Mouse (Mus musculus) mature B cell (primary cell): ENCODE measurements around the gene Klhdc4.

Source experiments
- in situ Hi-C: fragments of 300-500 bp; cut with MboI; formaldehyde crosslinking; loops from 2 replicates; pipeline ENCODE4 v1.14.3; 2019

Gene Klhdc4

GRCm38 (mm10) chr8:121850018-121850417 lies 20.6 kb upstream of the Klhdc4 start:
- in situ Hi-C loops, result loop anchor here (5.0 kb wide), 1 partner anchor 62 kb away; no protein-coding TSS in a partner anchor

DNA sequence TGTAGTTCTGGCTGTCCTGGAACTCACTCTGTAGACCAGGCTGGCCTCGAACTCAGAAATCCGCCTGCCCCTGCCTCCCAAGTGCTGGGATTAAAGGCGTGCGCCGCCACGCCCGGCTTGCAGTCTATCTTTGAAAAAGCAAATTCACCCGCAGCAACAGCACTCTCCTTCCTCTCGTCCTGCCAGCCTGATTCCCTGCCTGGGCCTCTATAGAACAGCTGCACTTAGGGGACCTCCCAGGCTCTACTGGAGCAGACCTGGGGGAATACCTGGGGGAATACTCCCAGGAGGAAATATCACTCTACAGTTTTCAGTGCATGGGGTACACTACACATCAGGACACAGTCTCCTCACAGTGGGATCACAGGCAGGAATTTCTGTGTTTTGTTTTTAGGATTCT lies 19.9 kb upstream of the Klhdc4 start:
- in situ Hi-C loops, result no loop called here

- in situ Hi-C loops, result no loop called here
Observed at GRCm38 (mm10) chr8:121848495-121848894, 19.1 kb upstream of the Klhdc4 start.

- in situ Hi-C loops, result no loop called here
Observed at GRCm38 (mm10) chr8:121847987-121848386, 18.6 kb upstream of the Klhdc4 start.

- in situ Hi-C loops, result no loop called here
Observed at GRCm38 (mm10) chr8:121847261-121847822, 18.0 kb upstream of the Klhdc4 start.

DNA sequence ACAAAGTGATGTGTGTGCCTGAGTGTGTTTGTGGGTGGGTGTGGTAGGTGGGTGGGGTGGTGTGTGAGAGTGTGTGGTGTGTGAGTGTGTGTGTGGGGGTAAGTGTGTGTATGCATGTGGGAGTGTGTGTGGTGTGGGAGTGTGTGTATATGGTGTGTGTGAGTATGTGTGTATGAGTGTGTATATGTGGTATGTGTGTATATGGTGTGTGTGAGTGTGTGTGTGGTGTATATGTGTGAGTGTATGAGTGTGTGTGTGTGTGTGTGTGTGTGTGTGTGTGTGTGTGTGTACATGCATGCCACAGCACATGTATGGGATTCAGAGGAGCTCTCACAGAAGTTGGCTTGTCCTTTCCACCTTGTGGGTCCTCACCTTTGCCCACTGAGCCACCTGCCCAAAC lies 17.4 kb upstream of the Klhdc4 start:
- in situ Hi-C loops, result no loop called here

GRCm38 (mm10) chr8:121844765-121845164 lies 15.4 kb upstream of the Klhdc4 start:
- in situ Hi-C loops, result no loop called here

DNA sequence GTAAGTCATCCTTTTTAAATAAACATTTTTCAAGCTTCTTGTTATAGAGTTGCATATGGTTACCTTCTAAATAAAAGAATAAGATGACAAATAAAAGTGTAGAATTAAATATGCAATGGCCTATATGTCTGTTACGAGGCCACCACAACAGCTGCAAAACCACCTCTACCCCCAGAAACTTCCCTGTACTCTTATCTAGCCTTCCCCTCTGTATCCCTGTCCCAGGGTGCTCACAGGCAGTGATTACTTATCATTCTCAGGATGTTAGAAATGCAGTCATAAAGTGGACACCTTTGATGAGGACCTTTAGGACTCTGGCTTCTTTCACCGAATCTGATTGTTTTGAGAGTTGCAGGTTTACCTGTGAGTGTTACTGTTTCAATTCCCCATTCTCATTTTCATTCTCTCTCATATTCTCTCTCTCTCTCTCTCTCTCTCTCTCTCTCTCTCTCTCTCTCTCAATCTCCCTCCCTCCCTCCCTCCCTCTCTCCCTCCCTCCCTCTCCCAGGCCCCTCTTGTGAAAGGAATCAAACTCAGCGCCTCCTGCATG lies 13.9 kb upstream of the Klhdc4 start:
- in situ Hi-C loops, result no loop called here

DNA sequence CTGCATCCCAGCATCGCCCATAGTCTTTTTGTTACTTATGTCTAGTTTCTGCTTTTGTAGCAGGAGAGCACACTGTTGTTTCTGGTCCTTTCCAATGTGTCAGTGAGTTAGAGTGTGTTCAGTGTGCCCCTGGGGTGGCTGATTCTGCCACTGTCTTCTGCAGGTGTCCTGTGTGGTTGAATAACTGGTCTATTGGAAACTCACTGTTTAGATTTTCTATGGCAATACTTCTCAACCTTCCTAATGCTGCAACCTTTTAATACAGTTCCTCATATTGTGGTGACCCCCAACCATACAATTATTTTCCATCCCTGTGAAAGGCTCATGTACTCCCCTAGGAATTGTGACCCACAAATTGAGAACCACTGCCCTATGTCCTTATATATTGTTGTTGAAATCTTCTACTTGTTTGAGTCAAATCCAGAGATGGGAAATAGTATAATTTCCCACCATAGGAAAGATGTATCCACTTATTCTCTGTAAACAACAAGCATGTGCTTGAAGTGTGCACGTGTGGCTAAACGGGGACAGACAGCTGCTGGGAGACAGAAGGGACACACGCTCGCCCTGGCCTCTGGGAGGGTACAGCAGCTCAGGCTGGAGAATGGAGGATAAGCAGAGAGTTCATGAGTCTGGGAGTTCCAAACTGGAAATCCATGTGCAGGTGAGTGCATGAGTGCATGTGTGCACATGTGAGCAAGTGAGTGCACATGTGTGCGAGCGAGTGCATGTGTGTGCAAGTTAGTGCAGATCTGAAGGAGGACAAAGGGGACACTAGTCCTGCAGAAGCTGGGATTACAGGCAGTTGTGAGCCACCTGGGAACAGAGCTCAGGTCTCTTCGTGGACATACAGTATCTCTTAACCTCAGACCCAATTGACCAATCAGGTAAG lies 12.9 kb upstream of the Klhdc4 start:
- in situ Hi-C loops, result no loop called here

DNA sequence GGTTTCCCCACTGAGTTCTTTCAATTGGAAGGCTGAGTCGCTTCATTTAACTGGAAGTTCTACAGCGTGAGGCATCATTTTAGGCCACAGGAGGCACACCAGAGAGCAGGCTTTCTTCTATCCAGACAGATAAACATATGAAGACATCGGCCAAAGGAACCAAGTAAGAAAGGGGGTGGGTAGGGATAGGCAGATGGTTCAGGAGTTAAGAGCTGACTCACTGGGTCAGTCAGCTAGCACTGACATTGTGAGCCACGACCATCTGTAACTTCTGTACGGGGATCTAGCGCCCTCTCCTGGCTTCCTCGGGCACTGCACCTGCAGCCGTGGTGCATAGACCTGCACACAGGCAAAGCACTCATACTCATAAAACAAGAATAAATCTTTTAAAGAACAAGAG lies 11.9 kb upstream of the Klhdc4 start:
- in situ Hi-C loops, result no loop called here

DNA sequence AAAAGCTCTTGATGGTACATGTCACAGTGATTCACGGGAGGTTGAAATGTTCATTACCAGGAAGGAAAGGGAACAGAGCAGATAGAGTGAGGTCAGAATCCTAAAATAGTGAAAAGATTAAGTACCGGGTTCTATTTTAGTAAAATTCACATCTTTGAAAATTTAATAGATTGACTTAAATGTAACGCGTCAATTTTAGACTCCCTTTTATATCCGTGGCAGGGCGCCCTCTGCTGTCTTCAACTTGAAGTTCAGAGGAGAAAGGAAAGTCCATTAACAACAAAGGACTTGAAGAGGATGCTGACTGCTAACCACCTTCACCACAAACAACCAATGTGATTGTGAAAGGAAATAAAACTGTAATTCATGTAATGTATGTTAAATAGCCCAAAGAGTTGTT lies 3.1 kb upstream of the Klhdc4 start:
- in situ Hi-C loops, result no loop called here

GRCm38 (mm10) chr8:121832061-121832460 lies 2.7 kb upstream of the Klhdc4 start:
- in situ Hi-C loops, result no loop called here

DNA sequence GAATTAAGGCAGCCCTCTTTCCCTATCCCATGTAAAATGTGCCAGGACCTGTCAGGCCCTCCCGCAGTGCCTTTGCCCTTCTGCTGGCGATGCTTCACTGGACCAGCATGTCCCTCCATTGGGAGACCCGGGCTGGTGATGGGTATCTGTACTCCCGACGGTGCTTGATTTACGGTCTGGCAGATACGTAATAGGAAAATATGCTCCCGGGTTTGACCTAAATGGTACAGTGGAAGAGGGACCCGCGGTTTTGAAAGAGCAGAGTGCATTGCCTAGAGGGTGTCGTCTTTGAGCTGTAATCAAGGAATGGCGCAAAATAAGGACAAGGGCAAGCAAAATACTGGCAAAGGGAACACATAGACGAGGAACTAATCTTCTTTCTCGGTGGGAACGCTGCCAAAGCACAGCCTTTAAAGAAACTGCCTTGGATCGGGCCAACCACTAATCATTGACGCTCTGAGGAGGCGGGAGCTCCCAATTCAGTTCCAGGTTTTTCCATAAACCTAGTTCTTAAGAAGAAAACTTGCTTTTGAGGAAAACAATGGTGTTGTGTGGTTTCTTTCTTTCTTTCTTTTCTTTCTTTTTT lies 501 bp upstream of the Klhdc4 start:
- in situ Hi-C loops, result no loop called here

DNA sequence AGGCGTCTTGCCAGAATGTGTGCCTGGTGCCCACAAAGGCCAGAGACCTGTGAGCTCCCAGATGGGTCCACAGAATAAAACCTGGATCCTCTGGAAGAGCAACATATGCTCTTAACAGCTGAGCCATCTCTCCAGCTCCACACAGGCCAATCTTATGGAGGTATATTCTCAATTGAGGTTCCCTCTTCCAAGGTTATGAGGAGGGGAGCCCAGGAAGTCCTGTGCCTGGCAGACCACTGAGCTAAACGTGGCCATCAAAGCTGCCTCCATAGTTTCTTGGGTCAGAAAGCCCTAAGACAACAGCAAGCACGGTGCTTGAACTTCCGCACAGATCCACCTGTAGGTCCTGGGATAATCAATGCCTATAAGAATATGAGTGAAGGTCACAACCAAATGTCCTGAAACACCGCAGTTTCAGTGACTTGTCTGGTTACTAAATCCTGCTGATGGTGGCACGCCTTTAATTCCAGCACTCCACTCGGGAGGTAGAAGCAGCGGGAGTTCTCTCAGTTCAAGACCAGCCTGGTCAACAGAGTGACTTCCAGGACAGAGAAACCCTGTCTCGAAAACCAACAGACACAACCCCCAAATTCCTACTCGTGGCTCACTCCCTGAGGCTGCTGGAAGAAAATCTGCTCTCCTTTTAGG lies 869 bp downstream of the Klhdc4 start:
- in situ Hi-C loops, result no loop called here

DNA sequence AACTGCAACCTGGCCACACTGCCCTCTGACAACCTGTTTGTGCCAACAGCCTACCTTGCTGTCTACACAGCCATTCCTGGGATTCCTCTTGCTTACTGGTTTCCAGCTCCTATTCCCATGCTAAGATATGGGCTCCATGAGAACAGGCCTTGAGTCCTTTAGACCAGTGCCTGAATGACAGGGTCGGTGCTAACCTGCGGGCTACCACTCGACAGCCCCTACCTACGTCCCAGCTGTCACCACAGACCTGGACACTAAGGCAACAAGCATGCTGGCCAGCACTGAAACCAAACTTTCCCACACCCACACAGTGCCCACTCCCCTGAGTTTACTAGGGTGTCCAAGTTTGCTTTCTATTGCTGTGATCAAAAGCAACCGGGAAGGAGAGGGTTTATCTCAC lies 1.6 kb downstream of the Klhdc4 start:
- in situ Hi-C loops, result no loop called here

- in situ Hi-C loops, result no loop called here
Observed at GRCm38 (mm10) chr8:121821770-121822169, 7.6 kb downstream of the Klhdc4 start.

GRCm38 (mm10) chr8:121821320-121821719 lies 8.0 kb downstream of the Klhdc4 start:
- in situ Hi-C loops, result no loop called here

DNA sequence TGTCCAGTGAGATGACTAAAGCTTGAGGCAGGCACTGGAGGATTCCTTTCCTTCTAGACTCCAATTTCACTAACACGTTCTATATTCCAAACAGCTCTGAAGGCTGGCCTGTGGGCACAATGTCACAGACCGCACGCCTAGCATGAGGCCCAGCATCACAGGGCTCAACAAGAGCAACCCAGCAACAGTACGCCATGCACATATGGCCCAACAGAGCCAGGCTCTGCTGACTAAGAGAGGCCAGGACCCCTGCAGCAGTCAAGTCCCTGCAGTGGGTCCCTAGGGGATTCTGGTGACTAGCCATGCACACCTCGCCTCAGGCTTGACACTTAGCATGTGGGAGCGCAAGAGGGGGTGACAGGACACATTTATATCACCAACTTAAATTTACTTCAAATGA lies 8.5 kb downstream of the Klhdc4 start:
- in situ Hi-C loops, result no loop called here

- in situ Hi-C loops, result no loop called here
Observed at GRCm38 (mm10) chr8:121818226-121818625, 11.1 kb downstream of the Klhdc4 start.

DNA sequence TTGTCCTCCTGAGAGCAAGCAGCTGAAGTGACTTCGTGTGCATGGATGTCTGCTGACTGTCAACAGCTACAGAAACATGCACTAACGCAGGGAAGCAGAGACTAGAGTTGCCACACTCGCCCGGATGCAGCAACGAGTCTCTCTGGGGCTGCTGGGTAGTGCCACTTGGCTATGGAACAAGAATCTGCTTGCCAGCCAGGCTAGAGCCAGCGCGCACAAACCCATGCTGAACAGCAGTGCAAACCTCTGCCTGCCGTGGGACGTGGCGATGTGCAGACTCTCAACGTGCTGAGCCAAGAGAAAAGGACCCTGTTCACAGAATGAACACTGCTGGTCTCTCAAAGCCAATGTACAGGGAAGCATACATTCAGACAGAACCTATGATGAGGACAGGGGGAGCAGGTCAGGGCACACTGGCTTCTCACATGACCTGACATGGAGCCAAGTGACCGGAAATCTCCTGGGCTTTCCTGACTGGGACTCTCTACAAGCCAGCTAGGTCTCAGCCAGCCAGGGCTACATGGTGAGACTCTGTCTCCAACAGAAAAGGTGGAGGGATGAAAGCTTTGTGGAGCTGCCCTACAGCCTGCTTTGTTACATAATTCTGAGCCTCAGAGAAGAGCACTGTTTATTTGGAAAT lies 17.3 kb downstream of the Klhdc4 start:
- in situ Hi-C loops, result no loop called here

DNA sequence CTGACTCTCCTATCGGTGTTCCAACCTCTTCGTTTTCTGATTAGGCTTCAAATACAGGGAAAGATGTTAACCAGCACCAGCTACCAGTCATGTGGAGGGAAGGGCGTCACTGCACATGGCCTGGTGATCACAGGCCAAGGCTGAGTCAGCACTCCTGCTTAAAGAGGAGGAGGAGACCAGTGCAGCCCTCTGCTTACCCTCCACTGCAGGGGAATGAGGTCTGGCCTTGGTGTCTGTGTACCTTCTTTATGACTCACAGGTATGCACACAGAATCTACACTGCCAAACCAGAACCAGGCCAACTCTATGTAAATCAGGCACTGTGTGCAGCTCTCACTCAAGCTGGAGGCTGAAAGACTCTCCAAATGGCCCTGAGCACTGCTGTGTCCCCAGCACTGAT lies 17.9 kb downstream of the Klhdc4 start:
- in situ Hi-C loops, result no loop called here
